Mouse (Mus musculus) mature B cell (primary cell): ENCODE measurements around the gene Peli2.
"Not testable (repeated sequence)": the region's sequence is repeated elsewhere in the genome, so short reads cannot be mapped to it uniquely, and the experiment has no call there.

Source experiments
- in situ Hi-C: fragments of 300-500 bp; cut with MboI; formaldehyde crosslinking; loops from 2 replicates; pipeline ENCODE4 v1.14.3; 2019

The Peli2 gene

DNA sequence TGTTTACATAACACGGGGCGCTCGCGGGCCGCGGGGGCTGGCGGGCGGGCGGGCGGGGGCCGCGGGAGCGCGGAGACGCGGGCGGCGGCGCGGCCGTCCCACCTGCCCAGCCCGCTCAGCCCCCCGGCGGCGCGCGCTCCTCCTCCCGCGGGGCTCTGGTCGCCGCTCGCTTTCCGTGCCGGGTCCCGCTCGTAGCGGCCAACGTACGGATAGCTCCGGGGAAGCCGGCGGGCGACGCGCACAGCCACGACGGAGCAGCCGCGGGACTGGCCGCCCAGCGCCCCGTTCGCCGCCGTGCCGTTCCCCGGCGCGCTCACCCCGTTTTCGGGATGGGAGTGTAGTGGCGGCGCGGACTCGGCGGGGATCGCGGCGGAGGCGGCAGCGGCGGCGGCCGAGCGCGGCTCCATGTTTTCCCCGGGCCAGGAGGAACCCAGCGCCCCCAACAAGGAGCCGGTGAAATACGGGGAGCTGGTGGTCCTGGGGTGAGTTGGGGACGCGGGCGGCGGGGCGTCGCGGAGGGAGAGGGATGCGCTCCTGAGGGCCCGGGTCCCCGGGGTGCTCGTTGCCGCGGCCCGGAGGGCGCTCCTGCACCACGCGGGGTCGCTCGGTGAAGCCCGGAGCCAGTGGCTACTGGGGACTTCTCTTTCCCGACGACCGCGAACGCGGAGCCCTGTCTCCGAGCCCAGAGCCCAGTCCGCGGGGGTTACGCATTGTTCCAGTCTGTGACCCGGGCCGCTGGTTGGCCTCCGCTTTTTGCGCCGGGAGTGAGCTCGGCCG lies at the start of gene Peli2:
TSS of gene Peli2 (plus strand) at position 72 of the 777 bp plus-strand sequence.
- in situ Hi-C loops = no loop called here

DNA sequence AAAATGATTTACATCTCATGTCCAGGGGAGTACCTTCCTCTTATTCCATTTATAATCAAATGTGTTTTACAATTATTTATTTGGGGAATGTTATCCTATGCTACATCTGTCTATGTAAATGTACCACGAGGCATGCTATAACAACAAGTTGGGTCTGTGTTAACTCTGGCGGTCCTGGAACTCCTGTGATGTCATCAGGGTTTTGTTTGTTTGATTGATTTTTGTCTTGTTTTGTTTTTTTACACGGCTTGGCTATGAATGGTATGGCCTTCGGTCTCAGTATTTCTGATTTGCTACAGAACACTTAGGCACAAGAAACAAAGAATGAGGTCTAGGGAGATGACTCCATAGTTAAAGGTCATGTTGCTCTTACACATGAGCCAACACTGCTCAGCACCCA lies 48.5 kb upstream of the Peli2 start:
- in situ Hi-C loops = no loop called here

DNA sequence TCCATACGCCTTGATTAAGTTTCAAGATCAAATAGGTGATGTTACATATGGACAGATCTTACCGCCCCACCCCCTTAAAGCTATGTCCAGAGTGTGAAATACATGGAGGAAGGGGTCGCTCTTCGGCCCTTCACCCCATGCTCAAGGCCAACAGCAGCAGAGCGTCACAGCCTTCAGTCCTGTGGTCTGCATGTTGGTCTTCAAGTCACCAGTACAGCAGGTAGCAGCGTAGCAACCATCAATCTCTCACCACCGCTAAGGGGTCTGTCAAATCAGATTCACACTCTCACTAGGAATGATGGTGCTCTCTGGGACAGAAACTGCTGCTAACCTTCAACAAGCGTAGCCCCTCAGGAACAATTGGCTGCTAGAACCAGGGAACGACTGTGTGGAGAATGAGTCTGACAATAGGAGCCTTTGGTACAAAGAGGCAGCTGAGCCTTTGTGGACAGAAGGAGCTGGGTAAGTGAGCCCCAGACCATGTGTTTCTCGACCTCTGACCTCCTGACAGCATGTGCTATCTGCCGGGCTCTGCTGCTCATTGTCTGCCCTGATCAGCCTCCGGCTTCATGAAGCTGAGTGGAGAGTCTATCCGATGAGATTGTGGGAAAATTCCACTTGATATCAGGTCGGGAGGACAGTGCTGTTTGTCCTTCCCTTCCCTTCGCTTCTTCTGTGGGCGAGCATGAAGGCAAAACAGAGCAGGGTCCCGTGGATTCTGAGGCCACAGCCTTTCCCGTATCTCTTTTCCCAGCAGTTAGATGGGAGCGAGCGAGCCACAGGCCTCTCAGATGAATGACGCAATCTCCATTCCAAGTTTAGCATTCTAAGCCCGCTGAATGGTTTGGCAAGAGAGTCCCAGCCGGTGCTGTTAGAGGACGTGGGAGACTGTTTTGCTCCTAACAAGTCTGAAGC lies 47.1 kb upstream of the Peli2 start:
- in situ Hi-C loops = no loop called here

DNA sequence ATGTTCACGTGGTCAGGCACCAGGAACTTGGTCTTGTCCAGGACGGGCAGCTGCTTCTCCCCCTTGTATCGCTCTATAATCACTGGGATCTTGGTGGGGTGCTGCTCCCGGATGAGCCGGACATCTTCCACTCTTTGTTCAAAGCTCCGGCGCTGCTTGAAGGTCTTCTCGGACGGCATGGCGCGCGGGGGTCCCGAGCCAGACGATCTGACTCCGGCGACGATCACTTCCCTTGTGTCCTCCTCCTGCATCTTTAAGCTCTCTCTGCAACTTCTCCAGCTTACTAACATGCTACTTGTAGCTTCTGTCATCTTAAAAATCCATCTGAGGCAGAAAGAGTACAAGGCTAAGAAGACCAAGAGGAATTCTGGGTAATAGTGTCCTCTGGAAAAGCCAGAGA lies 41.0 kb upstream of the Peli2 start:
- in situ Hi-C loops = not testable (repeated sequence)

DNA sequence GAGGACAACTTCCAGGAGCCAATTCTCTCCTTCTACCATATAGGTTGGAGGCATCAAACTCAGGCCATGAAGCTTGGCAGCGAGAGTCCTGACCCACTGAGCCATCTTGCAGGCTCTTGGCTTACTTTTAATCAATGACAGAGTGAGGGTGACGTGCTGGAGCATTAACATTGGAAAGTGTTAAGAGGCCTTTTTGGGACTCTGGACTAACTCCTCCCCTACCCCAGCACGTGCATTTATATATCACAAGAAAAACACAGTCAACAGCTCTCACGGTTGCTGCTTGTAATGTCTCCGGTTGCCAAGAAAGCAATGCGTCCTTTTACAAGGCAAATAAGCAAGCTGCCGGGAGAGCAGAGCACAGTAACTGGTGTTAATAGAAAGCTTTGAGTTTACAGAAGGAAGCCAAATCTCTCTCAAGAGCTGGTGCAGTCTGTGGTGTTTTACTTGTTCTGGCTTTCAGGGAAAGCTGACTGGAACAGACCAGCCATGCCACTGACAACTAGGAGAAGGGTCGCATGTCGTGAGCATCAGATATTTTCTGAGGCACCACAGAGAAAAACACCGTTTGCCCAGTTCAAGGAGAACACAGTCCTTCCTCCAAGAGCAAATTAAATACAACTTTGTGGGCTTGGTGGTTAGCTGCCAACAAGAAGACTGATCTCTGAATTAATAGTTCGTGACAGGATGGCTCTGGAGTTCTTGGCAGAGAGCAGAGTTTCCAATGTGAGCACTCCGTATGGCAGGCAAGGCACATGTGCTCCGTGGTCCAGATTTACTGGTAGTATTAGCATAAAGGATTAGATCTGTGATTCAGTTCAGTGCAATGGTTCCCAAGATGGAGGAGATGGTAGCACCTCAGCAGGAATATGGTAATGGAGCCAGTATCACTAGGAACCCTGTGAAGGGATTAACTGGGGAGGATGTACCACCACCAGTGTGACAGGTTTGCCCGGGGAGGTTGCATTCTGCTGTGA lies 36.5 kb upstream of the Peli2 start:
- in situ Hi-C loops = no loop called here

DNA sequence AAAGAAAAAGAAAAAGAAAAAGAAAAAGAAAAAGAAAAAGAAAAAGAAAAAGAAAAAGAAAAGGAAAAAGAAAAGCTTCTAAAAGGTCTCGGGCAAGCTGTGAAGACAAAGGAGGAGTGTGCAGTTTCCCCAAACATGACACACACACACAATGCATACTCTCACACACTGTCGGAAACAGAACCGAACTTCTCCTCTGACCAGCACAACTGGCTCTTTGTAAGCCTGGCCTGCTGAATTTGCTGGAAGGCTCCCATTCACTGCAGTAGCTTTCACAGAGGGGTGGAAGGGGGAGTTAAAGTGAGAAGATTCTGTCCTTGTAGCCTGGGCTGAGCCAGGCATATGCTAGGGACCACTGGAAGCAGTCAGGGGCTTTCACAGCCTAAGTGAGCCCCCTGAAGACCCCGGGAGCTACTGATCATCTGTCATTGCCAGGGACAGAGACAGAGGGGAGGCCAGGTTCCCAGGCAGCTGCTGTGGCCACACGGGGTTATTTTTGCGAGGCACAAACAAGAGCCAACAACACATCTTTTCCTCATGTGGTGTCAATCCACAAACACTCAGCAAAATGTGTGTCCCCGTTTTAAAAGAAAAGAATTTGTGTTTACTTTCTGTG lies 33.8 kb upstream of the Peli2 start:
- in situ Hi-C loops = no loop called here

DNA sequence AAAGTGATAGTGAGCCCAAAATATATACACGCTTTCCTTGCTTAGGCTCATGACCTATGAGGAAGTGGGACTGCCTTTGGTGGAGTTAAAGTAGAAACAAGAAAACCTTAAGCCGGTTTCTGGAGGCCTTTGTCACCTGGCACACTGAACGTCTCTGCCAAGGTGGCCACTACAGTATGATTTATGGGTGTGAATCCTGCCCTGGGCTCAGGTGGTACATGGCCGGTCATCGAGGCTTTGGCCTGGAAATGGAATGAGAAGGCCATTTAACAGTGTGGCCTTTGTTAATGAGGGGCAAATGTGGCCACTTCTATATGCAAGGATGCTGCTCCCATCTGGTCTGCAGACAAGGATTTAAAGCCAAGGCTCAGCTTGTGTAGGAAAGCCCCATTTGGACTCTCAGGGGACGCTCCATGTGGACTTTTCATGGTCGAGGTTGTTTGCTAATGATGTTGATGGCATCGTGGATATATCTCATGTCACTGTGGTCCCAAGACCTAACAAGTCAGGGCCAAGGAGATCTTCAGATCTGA lies 33.3 kb upstream of the Peli2 start:
- in situ Hi-C loops = no loop called here

DNA sequence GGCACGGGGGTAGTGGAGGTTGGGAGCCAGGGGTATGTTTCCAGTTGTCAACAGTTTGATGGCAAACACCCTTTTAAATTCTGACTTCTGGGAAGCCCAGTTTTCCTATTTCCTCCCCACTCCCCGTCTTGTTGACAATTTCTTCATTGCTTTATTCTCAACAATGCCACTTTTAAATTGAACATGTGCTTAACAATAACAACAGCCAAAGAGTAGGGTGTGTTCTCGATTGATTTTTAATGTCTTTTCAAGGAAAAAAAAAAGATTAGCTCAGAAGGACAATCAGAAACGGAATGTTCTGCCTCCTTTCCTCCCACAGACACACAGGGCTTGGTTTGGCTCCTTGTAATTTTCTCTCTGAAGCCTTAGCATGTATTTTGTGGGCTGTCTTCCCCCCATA lies 30.2 kb upstream of the Peli2 start:
- in situ Hi-C loops = no loop called here

DNA sequence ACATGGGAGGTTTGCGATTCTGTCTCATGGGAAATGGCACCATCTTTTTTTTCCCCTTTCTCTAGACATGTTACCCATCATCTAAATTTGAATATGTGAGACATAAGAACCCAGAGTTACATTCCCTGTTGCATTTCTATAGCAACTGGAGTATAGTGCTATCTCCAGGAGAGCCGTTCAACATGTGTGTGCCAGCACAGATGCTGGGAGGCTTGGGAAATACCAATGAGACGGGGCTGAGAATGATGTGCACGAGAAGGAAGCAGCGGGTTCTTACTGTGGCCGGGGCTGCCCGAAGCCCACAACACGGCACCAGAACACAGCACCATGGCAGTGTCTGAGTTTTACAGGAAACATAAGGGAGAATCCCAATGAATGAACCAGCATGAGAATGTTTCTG lies 29.5 kb upstream of the Peli2 start:
- in situ Hi-C loops = no loop called here

DNA sequence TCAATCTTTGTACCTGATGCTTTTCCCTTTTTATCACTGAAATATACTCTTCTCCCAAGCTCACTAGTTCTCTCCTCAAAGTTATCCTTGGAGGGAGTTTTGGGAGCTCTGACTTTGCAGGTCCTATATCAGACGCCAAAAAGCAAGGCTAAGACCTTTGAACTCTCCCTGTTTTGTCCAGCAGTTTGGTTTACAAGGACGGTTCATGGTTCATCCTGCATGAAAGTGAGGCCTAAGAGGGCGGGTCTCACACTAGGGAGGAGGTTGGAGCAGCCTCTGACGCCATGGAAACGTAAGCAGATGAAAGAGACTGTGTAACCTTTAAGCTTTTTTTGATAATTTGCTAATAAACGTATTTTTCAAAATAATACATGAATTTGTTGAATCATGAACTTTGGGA lies 22.4 kb upstream of the Peli2 start:
- in situ Hi-C loops = no loop called here

DNA sequence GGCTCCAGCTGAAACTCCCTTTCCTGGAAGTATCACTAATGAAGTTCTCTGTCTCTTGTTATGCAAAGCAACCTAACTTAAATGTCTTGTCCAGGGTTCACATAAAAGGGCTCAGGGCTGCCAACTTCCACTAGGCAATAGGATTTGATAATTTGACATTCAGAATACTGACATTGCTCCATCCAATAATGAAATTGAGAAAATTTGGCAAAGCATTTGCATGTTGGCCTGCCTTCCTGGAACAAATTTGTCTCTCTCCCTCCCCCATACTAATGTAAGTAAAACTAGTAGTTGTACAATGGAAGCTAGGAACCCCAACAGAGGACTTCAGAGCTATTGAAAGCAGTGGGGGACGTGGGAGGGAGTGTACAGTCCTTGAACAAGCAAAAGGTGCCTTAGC lies 21.3 kb upstream of the Peli2 start:
- in situ Hi-C loops = no loop called here

DNA sequence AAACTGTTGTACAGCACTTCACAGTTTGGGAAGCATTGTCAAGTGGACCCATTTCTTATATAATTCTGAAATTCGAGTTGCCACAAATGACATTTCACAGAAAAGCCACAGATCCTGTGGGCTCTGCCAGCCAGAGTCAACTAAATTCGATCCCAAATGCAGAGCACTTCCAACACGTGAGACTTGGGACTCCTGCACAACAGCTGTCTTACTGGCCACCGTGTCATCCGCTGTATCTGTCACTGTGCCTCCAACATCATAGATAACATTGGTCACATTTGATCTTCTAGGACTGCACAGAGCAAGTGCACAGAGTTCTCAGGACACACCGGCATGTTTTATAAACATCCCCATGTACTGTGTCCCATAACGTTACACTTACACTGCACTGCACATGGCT lies 14.2 kb upstream of the Peli2 start:
- in situ Hi-C loops = no loop called here

DNA sequence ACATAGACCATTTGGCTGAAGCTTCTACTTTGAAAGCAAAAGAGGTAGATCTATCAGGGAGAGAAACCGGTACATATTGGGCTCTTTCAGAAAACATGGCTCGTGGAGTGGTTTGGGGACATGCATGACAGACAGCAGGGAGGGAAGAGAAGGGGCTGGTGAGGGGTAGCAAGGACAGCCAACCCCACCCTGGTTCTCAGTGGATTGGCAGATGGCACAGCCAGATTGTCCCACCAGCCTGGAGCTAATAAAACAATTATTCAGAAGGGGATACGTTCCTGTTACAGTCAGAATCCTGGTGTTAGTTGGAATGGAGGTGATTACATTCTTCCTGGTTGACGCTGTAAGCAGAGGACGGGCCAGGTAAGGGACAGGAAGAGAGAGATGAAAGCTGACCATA lies 2.6 kb upstream of the Peli2 start:
- in situ Hi-C loops = no loop called here

DNA sequence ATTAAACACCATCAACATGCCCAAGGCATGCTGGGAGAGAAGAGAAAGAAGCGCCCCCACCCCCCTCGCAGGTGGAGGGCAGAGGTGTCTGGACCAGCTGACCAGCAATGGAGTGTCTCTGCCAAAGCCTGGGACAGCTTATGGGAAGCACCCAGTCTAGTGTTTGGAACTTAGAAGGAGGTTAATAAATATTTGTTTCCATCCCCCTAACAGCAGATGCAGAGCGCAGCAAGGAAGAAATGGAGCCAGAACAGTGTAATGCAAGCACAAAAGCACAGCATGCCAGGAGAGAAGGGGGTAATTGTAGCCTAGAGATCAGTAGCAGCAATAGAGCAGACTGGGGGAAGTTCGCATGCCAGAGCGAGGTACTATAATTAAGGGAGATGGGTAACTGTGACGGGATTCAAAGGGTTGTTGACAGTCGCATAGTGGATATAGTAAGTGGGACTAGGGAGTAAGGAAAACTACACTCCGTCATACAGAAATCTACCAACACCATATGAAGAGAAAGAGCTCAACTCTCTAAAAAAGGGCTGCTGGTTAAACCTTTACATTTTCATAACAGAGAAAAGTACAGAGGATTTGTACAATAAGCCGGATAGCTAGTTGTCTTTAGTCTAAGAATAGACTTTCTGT lies 1.5 kb upstream of the Peli2 start:
- in situ Hi-C loops = no loop called here

DNA sequence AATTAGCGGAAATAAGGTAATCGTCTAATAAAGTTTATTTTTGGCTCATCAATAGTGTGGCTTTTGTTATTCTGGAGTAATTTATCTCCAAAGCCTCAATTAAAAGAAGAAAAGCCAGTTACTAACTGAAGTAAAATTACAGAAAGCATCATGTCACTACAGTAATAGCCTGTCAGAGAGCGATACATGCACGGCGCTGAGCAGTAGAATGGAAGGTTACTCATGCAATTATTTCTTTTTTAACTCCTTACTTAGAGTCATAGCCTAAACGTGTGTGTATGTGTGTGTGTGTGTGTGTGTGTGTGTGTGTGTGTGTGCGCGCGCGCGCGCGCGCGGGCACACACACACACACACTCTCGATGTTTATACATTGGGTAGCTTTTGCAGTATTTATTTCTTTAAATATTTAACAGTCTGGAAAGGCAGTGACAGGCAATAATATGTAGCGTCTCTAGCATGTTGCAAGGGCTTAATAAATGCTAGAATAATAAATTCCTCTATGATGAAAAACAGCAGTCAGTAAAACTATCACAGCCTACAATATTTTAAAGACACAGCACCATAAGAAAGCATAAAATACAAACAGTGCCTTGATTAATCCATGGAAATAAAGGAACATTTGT lies 864 bp upstream of the Peli2 start:
- in situ Hi-C loops = no loop called here

DNA sequence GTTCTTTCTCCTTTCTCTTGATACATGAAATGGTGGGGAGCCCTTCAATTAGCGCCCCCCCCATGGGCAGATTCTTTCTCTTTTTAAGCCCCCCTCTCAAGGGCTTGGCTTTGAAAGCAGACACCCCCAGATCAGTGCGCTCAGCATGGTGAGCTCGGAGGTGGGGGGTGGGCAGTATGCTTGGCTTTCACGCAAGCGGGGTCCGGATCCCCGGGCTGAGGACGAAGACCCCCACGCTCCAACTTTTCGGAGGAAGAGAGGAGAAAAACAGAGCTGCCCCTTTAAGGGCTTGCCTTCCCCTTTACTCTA lies 226 bp upstream of the Peli2 start:
- in situ Hi-C loops = no loop called here

DNA sequence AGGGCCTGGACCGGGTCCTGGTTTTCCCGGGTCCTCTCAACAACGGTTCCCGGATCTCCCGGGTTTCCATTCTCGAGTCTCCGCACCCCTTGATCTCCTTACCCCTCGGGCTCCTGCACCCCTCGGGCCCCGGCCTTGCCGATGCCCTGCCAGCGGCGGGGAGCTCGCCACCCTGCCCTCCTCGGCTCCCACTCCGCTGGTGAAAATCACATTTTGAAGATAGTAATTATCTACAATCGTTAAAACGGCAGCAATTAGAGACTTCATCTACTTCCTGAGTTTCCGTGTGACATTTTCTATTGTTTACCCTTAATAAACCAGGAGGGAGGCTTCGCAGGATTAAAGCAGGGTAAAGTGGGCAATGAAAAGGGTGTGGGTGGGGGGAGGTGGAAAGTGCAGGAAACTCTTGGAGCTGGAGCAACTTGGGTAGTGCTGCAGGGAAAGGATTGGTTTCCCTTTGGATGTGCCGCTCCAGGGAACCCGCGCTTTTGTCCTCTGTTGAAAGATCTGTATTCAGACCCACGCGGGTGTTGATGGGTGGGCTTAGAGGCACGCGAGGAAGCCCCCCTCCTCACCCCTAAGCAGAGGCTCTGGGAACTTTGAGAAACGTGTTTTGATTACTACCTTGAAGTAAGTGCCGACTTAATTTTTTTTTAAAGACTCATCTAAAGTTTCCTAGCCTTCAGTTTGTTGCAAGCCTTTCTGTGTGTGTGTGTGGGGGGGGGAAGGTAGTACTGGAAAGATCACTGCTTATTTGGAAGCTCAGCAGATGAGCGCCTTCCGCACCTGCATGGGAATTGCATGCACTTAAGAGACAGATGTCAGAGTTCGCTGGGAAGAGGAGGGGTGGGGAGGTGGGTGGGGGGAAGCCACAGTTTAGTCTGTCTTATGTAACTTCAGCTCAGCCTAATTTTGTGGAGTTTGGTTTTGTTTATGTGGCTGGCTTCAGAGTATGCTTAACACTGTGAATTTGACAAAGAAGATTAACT lies 1.2 kb downstream of the Peli2 start:
- in situ Hi-C loops = no loop called here

DNA sequence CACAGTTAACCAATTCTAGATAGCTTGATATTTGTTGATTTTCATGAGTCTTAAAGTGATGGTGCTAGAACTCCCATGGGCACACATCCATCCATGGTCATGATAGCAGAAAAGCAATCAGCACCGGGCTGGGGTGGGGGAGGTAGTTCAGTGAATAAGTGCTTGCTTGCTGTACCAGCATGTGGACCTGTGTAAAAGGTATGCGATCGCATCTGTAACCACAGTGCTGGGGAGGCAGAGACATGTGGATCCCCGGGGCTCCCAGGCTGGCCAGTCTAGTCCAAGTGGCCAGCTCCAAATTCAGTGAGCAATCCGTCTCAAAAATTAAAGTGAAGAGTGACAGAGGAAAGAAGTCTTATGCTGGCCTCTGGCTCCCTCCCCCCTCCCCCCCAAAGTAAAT lies 3.4 kb downstream of the Peli2 start:
- in situ Hi-C loops = no loop called here

DNA sequence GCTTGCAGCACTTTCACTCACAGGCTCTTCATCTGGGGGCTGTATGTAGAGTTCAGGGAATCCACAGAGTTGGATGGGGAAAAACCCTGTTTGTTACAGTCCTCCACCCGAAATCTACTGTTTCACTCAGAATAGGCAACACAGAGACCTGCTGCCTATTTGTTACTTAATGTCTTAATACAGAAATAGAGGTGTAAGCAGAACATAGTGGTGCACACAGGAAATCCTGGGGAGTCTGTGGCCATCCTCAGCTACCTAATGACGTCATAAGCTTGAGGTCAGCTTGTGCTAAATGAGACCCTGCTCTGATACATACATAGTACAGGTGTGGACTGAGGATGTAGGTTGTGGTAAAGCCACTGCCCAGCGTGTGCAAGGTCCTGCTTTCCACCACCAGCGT lies 4.2 kb downstream of the Peli2 start:
- in situ Hi-C loops = no loop called here
